Mouse (Mus musculus): Measurements from ENCODE around the gene Slc6a16. TPM values are rescaled to one million over a fixed set of nuclear protein-coding genes. Genes with fewer than 3 reads are reported as not detected.

Slc6a16 gene
- total RNA-seq, 2 experiments from 2014 or later: 1.7 to 2.8 TPM

- TF ChIP-seq CTCF (conservative IDR thresholded peaks at IDR 0.05): no peak
- Histone ChIP-seq H3K27ac (no peak overlapping the region), H3K4me3 (no peak overlapping the region)
- no peak for DNase-seq (ENCODE audit: low spot score in 2 of 2)
These were observed 32.8 kb downstream of the Slc6a16 start for GRCm38 (mm10) chr7:45273672-45274071.

GRCm38 (mm10) chr7:45277136-45277760 lies 36.4 kb downstream of the Slc6a16 start, which contains the start of gene Slc6a21:
Gene Slc6a21, plus strand, starts transcription at chr7:45277513.
- DNase-seq (ENCODE audit: low spot score in 2 of 2): peak; percentile 44 to 80
- Histone ChIP-seq H3K27ac (no peak within 1 kb of the TSS), H3K4me3 (peak within 1 kb of the TSS; percentile 56)
- TF ChIP-seq CTCF (conservative IDR thresholded peaks at IDR 0.05): peak; percentile 93

GRCm38 (mm10) chr7:45286486-45286885 lies 45.6 kb downstream of the Slc6a16 start:
- DNase-seq (ENCODE audit: low spot score in 2 of 2): no peak
- no peak overlapping the region for H3K27ac ChIP-seq
- H3K4me3 ChIP-seq: no peak overlapping the region
- no peak for TF ChIP-seq CTCF (conservative IDR thresholded peaks at IDR 0.05)

- TF ChIP-seq CTCF (conservative IDR thresholded peaks at IDR 0.05): no peak
- no peak overlapping the region for H3K27ac ChIP-seq
- no peak overlapping the region for H3K4me3 ChIP-seq
- DNase-seq (ENCODE audit: low spot score in 2 of 2): no peak
These were observed 55.7 kb downstream of the Slc6a16 start for GRCm38 (mm10) chr7:45296626-45297025.

GRCm38 (mm10) chr7:45297563-45297962 lies 56.7 kb downstream of the Slc6a16 start:
- no peak overlapping the region for H3K4me3 ChIP-seq
- DNase-seq (ENCODE audit: low spot score in 2 of 2): no peak
- no peak for TF ChIP-seq CTCF (conservative IDR thresholded peaks at IDR 0.05)
- no peak overlapping the region for H3K27ac ChIP-seq

GRCm38 (mm10) chr7:45299752-45300151 lies 58.9 kb downstream of the Slc6a16 start:
- peak overlapping the region; percentile 53 for H3K27ac ChIP-seq
- H3K4me3 ChIP-seq: no peak overlapping the region
- peak; percentile 74 for TF ChIP-seq CTCF (conservative IDR thresholded peaks at IDR 0.05)
- DNase-seq (ENCODE audit: low spot score in 2 of 2): peak; percentile 75 to 78

- H3K27ac ChIP-seq: peak overlapping the region; percentile 53
- TF ChIP-seq CTCF (conservative IDR thresholded peaks at IDR 0.05): peak; percentile 75
- H3K4me3 ChIP-seq: no peak overlapping the region
- DNase-seq (ENCODE audit: low spot score in 2 of 2): peak; percentile 65 to 72
These were observed 59.4 kb downstream of the Slc6a16 start for GRCm38 (mm10) chr7:45300270-45300669.

- TF ChIP-seq CTCF (conservative IDR thresholded peaks at IDR 0.05): no peak
- H3K27ac ChIP-seq: peak overlapping the region; percentile 64
- H3K4me3 ChIP-seq: no peak overlapping the region
- no peak for DNase-seq (ENCODE audit: low spot score in 2 of 2)
These were observed 61.7 kb downstream of the Slc6a16 start for GRCm38 (mm10) chr7:45302626-45303025.

- H3K27ac ChIP-seq: peak overlapping the region; percentile 55; the same call in 1 of the 2 replicates
- DNase-seq (ENCODE audit: low spot score in 2 of 2): no peak
- no peak for TF ChIP-seq CTCF (conservative IDR thresholded peaks at IDR 0.05)
- H3K4me3 ChIP-seq: peak overlapping the region; percentile 26
These were observed 64.0 kb downstream of the Slc6a16 start for GRCm38 (mm10) chr7:45304869-45305268.

- peak; percentile 84 for TF ChIP-seq CTCF (conservative IDR thresholded peaks at IDR 0.05)
- DNase-seq (ENCODE audit: low spot score in 2 of 2): peak; percentile 68 to 88
- Histone ChIP-seq H3K27ac (no peak overlapping the region), H3K4me3 (peak overlapping the region; percentile 26)
These were observed 64.4 kb downstream of the Slc6a16 start for GRCm38 (mm10) chr7:45305275-45305674.

GRCm38 (mm10) chr7:45308551-45309240 lies 67.8 kb downstream of the Slc6a16 start:
- no peak overlapping the region for H3K27ac ChIP-seq
- H3K4me3 ChIP-seq: no peak overlapping the region
- DNase-seq (ENCODE audit: low spot score in 2 of 2): no peak
- TF ChIP-seq CTCF (conservative IDR thresholded peaks at IDR 0.05): no peak

- H3K4me3 ChIP-seq: no peak overlapping the region
- peak in 1 of 2 experiments; percentile 62 for DNase-seq (ENCODE audit: low spot score in 2 of 2)
- TF ChIP-seq CTCF (conservative IDR thresholded peaks at IDR 0.05): peak; percentile 84
- no peak overlapping the region for H3K27ac ChIP-seq
These were observed 68.6 kb downstream of the Slc6a16 start for GRCm38 (mm10) chr7:45309455-45309854.

- DNase-seq (ENCODE audit: low spot score in 2 of 2): no peak
- no peak overlapping the region for H3K4me3 ChIP-seq
- H3K27ac ChIP-seq: no peak overlapping the region
- no peak for TF ChIP-seq CTCF (conservative IDR thresholded peaks at IDR 0.05)
These were observed 71.1 kb downstream of the Slc6a16 start for GRCm38 (mm10) chr7:45312023-45312422.

All from layer of hippocampus, adult 2 months (tissue).